Mouse (Mus musculus) spleen, adult 2 months (tissue): Measurements from ENCODE around the gene Hoxa3.

Experiments used
- CTCF ChIP-seq: fragments of 200-500 bp; IDR thresholded peaks from 2 replicates; pipeline ENCODE4 v1.5.1; 2011; ENCODE audit warnings: mild to moderate bottlenecking, inconsistent platforms; ENCODE audit not compliant: insufficient read depth, insufficient read length, insufficient replicate concordance; ENCODE audit errors: extremely low read depth
- POLR2A ChIP-seq: fragments of 200-500 bp; IDR thresholded peaks from 2 replicates; pipeline ENCODE4 v1.6.1; 2011; ENCODE audit warnings: low read depth, low read length, inconsistent platforms

DNA sequence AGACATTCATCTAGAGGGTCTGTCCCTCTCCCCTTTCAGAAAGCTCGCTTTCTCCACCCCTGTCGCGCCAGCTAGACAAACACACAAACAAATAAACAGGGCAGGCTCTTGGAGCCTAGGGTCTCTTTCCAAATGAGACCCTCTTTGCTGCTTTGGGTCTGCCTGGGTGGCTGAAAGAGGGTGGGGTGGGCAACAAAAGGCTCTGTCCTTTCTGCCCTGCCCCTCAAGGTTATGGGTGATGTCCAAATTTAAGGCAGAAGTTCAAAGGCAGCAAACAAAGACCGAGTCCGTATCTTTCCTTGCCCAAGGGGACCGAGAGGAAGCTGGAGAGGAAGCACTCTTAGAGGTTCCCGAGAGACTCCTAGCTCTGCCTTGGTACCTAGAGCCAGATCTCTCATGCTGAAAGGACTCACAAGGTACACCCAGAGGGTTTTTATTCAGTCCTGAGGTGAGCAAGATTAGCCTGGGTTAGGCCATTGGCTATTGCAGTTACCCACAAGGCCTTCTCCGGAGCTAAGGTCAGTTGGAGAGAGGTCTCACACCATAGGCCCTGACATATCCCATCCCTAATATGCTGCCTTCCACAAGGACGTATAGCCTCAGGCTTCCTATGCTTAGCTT is 28.0 kb upstream of the Hoxa3 start:
- TF ChIP-seq CTCF = no peak
- TF ChIP-seq POLR2A = no peak
